Mouse (Mus musculus): Measurements from ENCODE around the gene Abcb8. TPM values are rescaled to one million over a fixed set of nuclear protein-coding genes. Genes with fewer than 3 reads are reported as not detected.
A peak's percentile ranks its signal among the peaks of the same experiment; 100 is the strongest.

Gene Abcb8
- polyA plus RNA-seq, 1 experiment from 2014 or later, result 62.7 TPM

GRCm38 (mm10) chr5:24353327-24353726, 40.1 kb upstream of the Abcb8 start:
- no peaks in the 10 kb centered on the region for H3K9me3 ChIP-seq
- H3K27me3 ChIP-seq (ENCODE audit: insufficient read depth, poor library complexity, severe bottlenecking), result peaks cover 35% of the 10 kb centered on the region
- peak overlapping the region; percentile 99 for H3K27ac ChIP-seq
- peaks cover 63% of the 10 kb centered on the region for H3K4me1 ChIP-seq
- H3K4me3 ChIP-seq, result peak overlapping the region; percentile 88
- H3K36me3 ChIP-seq, result no peaks in the 10 kb centered on the region
- no peak for DNase-seq (ENCODE audit: low spot score)
- WGBS, result 15% methylated on average over 4 of the region's 4 CpGs

- DNase-seq (ENCODE audit: low spot score), result no peak
- no peak overlapping the region for H3K4me3 ChIP-seq
- no peaks in the 10 kb centered on the region for H3K9me3 ChIP-seq
- no peak overlapping the region for H3K27ac ChIP-seq
- H3K4me1 ChIP-seq, result peaks cover 39% of the 10 kb centered on the region
- WGBS, result 53% methylated on average over 4 of the region's 4 CpGs
- no peaks in the 10 kb centered on the region for H3K36me3 ChIP-seq
- peaks cover 15% of the 10 kb centered on the region for H3K27me3 ChIP-seq (ENCODE audit: insufficient read depth, poor library complexity, severe bottlenecking)
These were observed 36.7 kb upstream of the Abcb8 start for GRCm38 (mm10) chr5:24356764-24357163.

GRCm38 (mm10) chr5:24357461-24357860, 36.0 kb upstream of the Abcb8 start:
- no peak overlapping the region for H3K4me3 ChIP-seq
- H3K36me3 ChIP-seq, result no peaks in the 10 kb centered on the region
- H3K27me3 ChIP-seq (ENCODE audit: insufficient read depth, poor library complexity, severe bottlenecking), result peaks cover 10% of the 10 kb centered on the region
- peaks cover 32% of the 10 kb centered on the region for H3K4me1 ChIP-seq
- no peak overlapping the region for H3K27ac ChIP-seq
- peak; percentile 94 for DNase-seq (ENCODE audit: low spot score)
- 11% methylated on average over 7 of the region's 7 CpGs for WGBS
- H3K9me3 ChIP-seq, result no peaks in the 10 kb centered on the region

GRCm38 (mm10) chr5:24360792-24361454, 32.5 kb upstream of the Abcb8 start:
- DNase-seq (ENCODE audit: low spot score), result peak; percentile 92
- 4% methylated on average over 7 of the region's 7 CpGs for WGBS
- Histone ChIP-seq H3K27me3 (ENCODE audit: insufficient read depth, poor library complexity, severe bottlenecking) (no peaks in the 10 kb centered on the region; the same call in 1 of the 2 replicates), H3K36me3 (no peaks in the 10 kb centered on the region), H3K27ac (peak overlapping the region; percentile 59), H3K4me1 (peaks cover 29% of the 10 kb centered on the region), H3K9me3 (no peaks in the 10 kb centered on the region), H3K4me3 (no peak overlapping the region)

GRCm38 (mm10) chr5:24363467-24363866, 30.0 kb upstream of the Abcb8 start:
- peaks cover 49% of the 10 kb centered on the region for H3K4me1 ChIP-seq
- DNase-seq (ENCODE audit: low spot score), result no peak
- H3K27ac ChIP-seq, result no peak overlapping the region; the same call in 1 of the 2 replicates
- H3K9me3 ChIP-seq, result no peaks in the 10 kb centered on the region
- no peak overlapping the region for H3K4me3 ChIP-seq
- no peaks in the 10 kb centered on the region; the same call in 1 of the 2 replicates for H3K27me3 ChIP-seq (ENCODE audit: insufficient read depth, poor library complexity, severe bottlenecking)
- 59% methylated on average over 2 of the region's 2 CpGs for WGBS
- H3K36me3 ChIP-seq, result peaks cover 3% of the 10 kb centered on the region; the same call in 1 of the 2 replicates

GRCm38 (mm10) chr5:24364061-24364460, 29.4 kb upstream of the Abcb8 start:
- Histone ChIP-seq H3K27ac (peak overlapping the region; percentile 81), H3K36me3 (peaks cover 3% of the 10 kb centered on the region; the same call in 1 of the 2 replicates), H3K4me1 (peaks cover 49% of the 10 kb centered on the region), H3K9me3 (no peaks in the 10 kb centered on the region), H3K4me3 (no peak overlapping the region), H3K27me3 (ENCODE audit: insufficient read depth, poor library complexity, severe bottlenecking) (no peaks in the 10 kb centered on the region; the same call in 1 of the 2 replicates)
- no peak for DNase-seq (ENCODE audit: low spot score)
- WGBS, result 59% methylated on average over 3 of the region's 3 CpGs

GRCm38 (mm10) chr5:24364508-24364907, 29.0 kb upstream of the Abcb8 start, which contains the start of gene Nos3:
Gene Nos3, plus strand, starts transcription at chr5:24364810.
- peak within 1 kb of the TSS; percentile 81 for H3K27ac ChIP-seq
- WGBS, result 40% methylated on average over 12 of the region's 12 CpGs
- H3K4me1 ChIP-seq, result peaks cover 49% of the 10 kb centered on the region
- peak within 1 kb of the TSS; percentile 50 for H3K4me3 ChIP-seq
- H3K36me3 ChIP-seq, result peaks cover 3% of the 10 kb centered on the region; the same call in 1 of the 2 replicates
- no peaks in the 10 kb centered on the region; the same call in 1 of the 2 replicates for H3K27me3 ChIP-seq (ENCODE audit: insufficient read depth, poor library complexity, severe bottlenecking)
- no peak for DNase-seq (ENCODE audit: low spot score)
- no peaks in the 10 kb centered on the region for H3K9me3 ChIP-seq

GRCm38 (mm10) chr5:24364963-24365362, 28.5 kb upstream of the Abcb8 start:
- WGBS, result 71% methylated on average over 10 of the region's 10 CpGs
- no peaks in the 10 kb centered on the region for H3K27me3 ChIP-seq (ENCODE audit: insufficient read depth, poor library complexity, severe bottlenecking)
- H3K4me1 ChIP-seq, result peaks cover 52% of the 10 kb centered on the region
- no peak for DNase-seq (ENCODE audit: low spot score)
- H3K36me3 ChIP-seq, result peaks cover 6% of the 10 kb centered on the region
- peak overlapping the region; percentile 50 for H3K4me3 ChIP-seq
- H3K27ac ChIP-seq, result peak overlapping the region; percentile 81
- no peaks in the 10 kb centered on the region for H3K9me3 ChIP-seq

GRCm38 (mm10) chr5:24365528-24365927, 27.9 kb upstream of the Abcb8 start:
- peaks cover 8% of the 10 kb centered on the region for H3K36me3 ChIP-seq
- H3K27me3 ChIP-seq (ENCODE audit: insufficient read depth, poor library complexity, severe bottlenecking), result no peaks in the 10 kb centered on the region
- H3K9me3 ChIP-seq, result no peaks in the 10 kb centered on the region
- 9% methylated on average over 5 of the region's 5 CpGs for WGBS
- peak overlapping the region; percentile 81 for H3K27ac ChIP-seq
- H3K4me1 ChIP-seq, result peaks cover 54% of the 10 kb centered on the region
- H3K4me3 ChIP-seq, result peak overlapping the region; percentile 50
- DNase-seq (ENCODE audit: low spot score), result no peak

- no peak for DNase-seq (ENCODE audit: low spot score)
- H3K4me3 ChIP-seq, result peak overlapping the region; percentile 50; the same call in 1 of the 2 replicates
- peaks cover 9% of the 10 kb centered on the region for H3K36me3 ChIP-seq
- H3K9me3 ChIP-seq, result no peaks in the 10 kb centered on the region
- WGBS, result 70% methylated on average over 9 of the region's 9 CpGs
- no peaks in the 10 kb centered on the region for H3K27me3 ChIP-seq (ENCODE audit: insufficient read depth, poor library complexity, severe bottlenecking)
- H3K27ac ChIP-seq, result peak overlapping the region; percentile 2
- peaks cover 55% of the 10 kb centered on the region for H3K4me1 ChIP-seq
These were observed 27.0 kb upstream of the Abcb8 start for GRCm38 (mm10) chr5:24366426-24366825.

- no peaks in the 10 kb centered on the region for H3K9me3 ChIP-seq
- H3K27ac ChIP-seq, result no peak overlapping the region
- peaks cover 17% of the 10 kb centered on the region for H3K36me3 ChIP-seq
- no peak for DNase-seq (ENCODE audit: low spot score)
- H3K27me3 ChIP-seq (ENCODE audit: insufficient read depth, poor library complexity, severe bottlenecking), result no peaks in the 10 kb centered on the region
- peaks cover 48% of the 10 kb centered on the region for H3K4me1 ChIP-seq
- no peak overlapping the region for H3K4me3 ChIP-seq
- 85% methylated on average over 9 of the region's 9 CpGs for WGBS
These were observed 23.7 kb upstream of the Abcb8 start for GRCm38 (mm10) chr5:24369767-24370166.

GRCm38 (mm10) chr5:24373807-24374206, 19.7 kb upstream of the Abcb8 start:
- WGBS, result 80% methylated on average over 5 of the region's 5 CpGs
- Histone ChIP-seq H3K27ac (no peak overlapping the region), H3K4me1 (peaks cover 23% of the 10 kb centered on the region), H3K9me3 (no peaks in the 10 kb centered on the region), H3K36me3 (peaks cover 19% of the 10 kb centered on the region), H3K4me3 (no peak overlapping the region), H3K27me3 (ENCODE audit: insufficient read depth, poor library complexity, severe bottlenecking) (0 out of 2 replicates have a peak, but pooled peaks cover 4% of the 10 kb centered on the region)
- DNase-seq (ENCODE audit: low spot score), result no peak

GRCm38 (mm10) chr5:24374216-24374615, 19.2 kb upstream of the Abcb8 start:
- Histone ChIP-seq H3K27ac (no peak overlapping the region), H3K4me3 (no peak overlapping the region)

More at GRCm38 (mm10) chr5:24374216-24374615, 19.2 kb upstream of the Abcb8 start:
- peaks cover 24% of the 10 kb centered on the region for H3K4me1 ChIP-seq
- DNase-seq (ENCODE audit: low spot score), result no peak
- H3K27me3 ChIP-seq (ENCODE audit: insufficient read depth, poor library complexity, severe bottlenecking), result 0 out of 2 replicates have a peak, but pooled peaks cover 4% of the 10 kb centered on the region
- 56% methylated on average over 6 of the region's 6 CpGs for WGBS
- H3K36me3 ChIP-seq, result peaks cover 19% of the 10 kb centered on the region
- H3K9me3 ChIP-seq, result no peaks in the 10 kb centered on the region

Data from heart, embryonic 10.5 days (tissue).